Mouse (Mus musculus): ENCODE measurements around the gene Tap2. TPM values are rescaled to one million over a fixed set of nuclear protein-coding genes. Genes with fewer than 3 reads are reported as not detected.
A peak's percentile ranks its signal among the peaks of the same experiment; 100 is the strongest.

The Tap2 gene
- polyA plus RNA-seq, 1 experiment from 2014 or later, result 0.51 TPM

DNA sequence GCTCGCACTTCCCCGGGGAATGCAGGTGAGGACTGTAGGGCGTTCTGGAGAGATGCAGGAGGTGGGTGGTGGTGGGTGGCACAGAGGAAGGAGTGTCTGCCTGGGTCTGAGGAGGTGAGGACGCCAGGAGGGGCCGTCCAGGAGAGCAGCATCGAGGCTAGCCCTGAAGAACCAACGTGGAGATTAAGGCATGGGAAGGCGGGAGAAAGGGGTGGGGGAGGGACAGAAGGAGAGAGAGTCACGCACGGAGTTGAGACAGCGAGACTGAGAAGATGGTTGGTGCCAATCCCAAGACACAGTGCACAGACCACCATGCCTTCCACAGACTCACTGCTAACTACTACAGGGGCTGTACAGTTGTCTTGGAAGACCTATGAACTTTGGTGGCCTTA, 4.8 kb upstream of the Tap2 start:
- no peak for DNase-seq (ENCODE audit: low spot score)
- peaks cover 14% of the 10 kb centered on the region for H3K4me1 ChIP-seq
- WGBS, result 7% methylated on average over 11 of the region's 11 CpGs

DNA sequence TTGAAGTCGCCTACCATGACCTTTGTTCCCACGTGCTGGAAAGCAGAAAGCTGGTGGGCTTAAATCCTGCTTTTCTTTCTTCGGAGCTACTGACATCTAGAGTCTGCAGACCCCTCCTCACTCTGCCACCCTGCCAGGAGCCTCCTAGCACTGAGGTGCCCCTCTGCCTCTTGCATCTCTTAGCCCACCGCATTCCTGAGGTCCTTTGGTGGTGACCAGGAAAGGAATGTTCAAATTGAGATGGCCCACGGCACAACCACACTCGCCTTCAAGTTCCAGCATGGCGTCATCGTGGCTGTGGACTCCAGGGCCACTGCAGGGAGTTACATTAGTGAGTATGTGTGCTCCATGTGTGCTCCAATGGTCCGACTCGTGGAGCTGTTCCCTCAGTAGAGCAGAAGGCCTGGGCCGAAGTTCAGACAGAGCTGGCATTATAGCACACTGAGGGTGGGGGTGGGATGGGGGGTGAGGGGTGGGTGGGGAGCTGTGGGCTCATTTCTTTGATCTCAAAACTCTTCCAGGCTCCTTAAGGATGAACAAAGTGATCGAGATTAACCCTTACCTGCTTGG, 4.2 kb upstream of the Tap2 start:
- no peaks in the 10 kb centered on the region for H3K36me3 ChIP-seq
- H3K27ac ChIP-seq, result no peak overlapping the region
- WGBS, result 68% methylated on average over 12 of the region's 12 CpGs
- H3K4me3 ChIP-seq, result no peak overlapping the region
- H3K4me1 ChIP-seq, result peaks cover 14% of the 10 kb centered on the region
- no peaks in the 10 kb centered on the region for H3K9me3 ChIP-seq
- DNase-seq (ENCODE audit: low spot score), result peak; percentile 61
- H3K27me3 ChIP-seq (ENCODE audit: insufficient read depth, poor library complexity, severe bottlenecking), result peaks cover 92% of the 10 kb centered on the region

More for the DNA sequence above, 4.8 kb upstream of the Tap2 start:
- Histone ChIP-seq H3K4me3 (peak overlapping the region; percentile 50), H3K27me3 (ENCODE audit: insufficient read depth, poor library complexity, severe bottlenecking) (peaks cover 93% of the 10 kb centered on the region), H3K9me3 (no peaks in the 10 kb centered on the region), H3K27ac (0 out of 2 replicates have a peak overlapping the region, but pooled peaks have one; percentile 32), H3K36me3 (no peaks in the 10 kb centered on the region)

GRCm38 (mm10) chr17:34200047-34200446, 3.3 kb upstream of the Tap2 start:
- Histone ChIP-seq H3K36me3 (no peaks in the 10 kb centered on the region), H3K9me3 (no peaks in the 10 kb centered on the region), H3K4me1 (peaks cover 21% of the 10 kb centered on the region), H3K27me3 (ENCODE audit: insufficient read depth, poor library complexity, severe bottlenecking) (peaks cover 92% of the 10 kb centered on the region), H3K27ac (no peak overlapping the region), H3K4me3 (no peak overlapping the region)
- 77% methylated on average over 10 of the region's 10 CpGs for WGBS
- peak; percentile 64 for DNase-seq (ENCODE audit: low spot score)

DNA sequence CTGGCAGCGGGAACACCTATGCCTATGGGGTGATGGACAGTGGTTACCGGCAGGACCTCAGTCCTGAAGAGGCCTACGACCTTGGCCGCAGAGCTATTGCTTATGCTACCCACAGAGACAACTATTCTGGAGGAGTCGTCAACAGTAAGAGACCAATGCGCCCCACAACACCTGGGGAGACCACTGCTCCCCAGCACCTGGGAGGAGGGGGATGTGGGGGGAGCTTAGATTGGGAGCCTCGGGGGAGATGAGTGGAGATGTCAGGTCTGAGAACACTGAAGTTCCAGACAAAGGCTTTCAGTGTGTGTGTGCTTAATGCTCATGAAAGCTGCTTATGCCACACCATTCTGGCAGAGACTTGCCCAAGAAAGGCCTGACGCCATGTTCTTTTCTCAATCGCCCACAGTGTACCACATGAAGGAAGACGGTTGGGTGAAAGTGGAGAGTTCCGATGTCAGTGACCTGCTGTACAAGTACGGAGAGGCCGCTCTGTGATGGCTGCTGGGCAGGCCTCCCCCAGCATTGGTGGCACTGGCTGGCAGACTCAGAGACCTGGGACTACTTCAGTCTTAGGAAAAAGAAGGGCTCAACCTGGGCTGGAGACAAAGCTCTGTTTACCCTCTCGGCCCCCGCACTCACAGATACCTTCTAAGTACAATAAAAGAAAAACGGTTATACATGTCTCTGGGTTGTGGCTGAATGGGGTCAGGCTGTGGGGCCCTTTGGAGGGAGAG, 2.4 kb upstream of the Tap2 start:
- Histone ChIP-seq H3K4me3 (no peak overlapping the region), H3K27me3 (ENCODE audit: insufficient read depth, poor library complexity, severe bottlenecking) (peaks cover 92% of the 10 kb centered on the region), H3K27ac (no peak overlapping the region), H3K36me3 (no peaks in the 10 kb centered on the region), H3K4me1 (peaks cover 28% of the 10 kb centered on the region), H3K9me3 (no peaks in the 10 kb centered on the region)
- WGBS, result 83% methylated on average over 16 of the region's 16 CpGs
- DNase-seq (ENCODE audit: low spot score), result no peak

GRCm38 (mm10) chr17:34201506-34202055, 1.7 kb upstream of the Tap2 start:
- Histone ChIP-seq H3K9me3 (no peaks in the 10 kb centered on the region), H3K4me3 (no peak overlapping the region), H3K36me3 (no peaks in the 10 kb centered on the region), H3K4me1 (peaks cover 28% of the 10 kb centered on the region), H3K27ac (no peak overlapping the region), H3K27me3 (ENCODE audit: insufficient read depth, poor library complexity, severe bottlenecking) (peaks cover 92% of the 10 kb centered on the region)
- WGBS, result 62% methylated on average over 7 of the region's 7 CpGs
- DNase-seq (ENCODE audit: low spot score), result no peak

GRCm38 (mm10) chr17:34202760-34203442, 426 bp upstream of the Tap2 start:
- H3K9me3 ChIP-seq, result no peaks in the 10 kb centered on the region
- 78% methylated on average over 4 of the region's 4 CpGs for WGBS
- peaks cover 20% of the 10 kb centered on the region for H3K4me1 ChIP-seq
- no peak overlapping the region for H3K4me3 ChIP-seq
- H3K36me3 ChIP-seq, result no peaks in the 10 kb centered on the region
- H3K27ac ChIP-seq, result no peak overlapping the region
- peaks cover 88% of the 10 kb centered on the region for H3K27me3 ChIP-seq (ENCODE audit: insufficient read depth, poor library complexity, severe bottlenecking)
- no peak for DNase-seq (ENCODE audit: low spot score)

- Histone ChIP-seq H3K4me1 (peaks cover 13% of the 10 kb centered on the region), H3K36me3 (no peaks in the 10 kb centered on the region), H3K9me3 (no peaks in the 10 kb centered on the region), H3K4me3 (peak overlapping the region; percentile 85), H3K27me3 (ENCODE audit: insufficient read depth, poor library complexity, severe bottlenecking) (peaks cover 88% of the 10 kb centered on the region), H3K27ac (peak overlapping the region; percentile 69; the same call in 1 of the 2 replicates)
- peak; percentile 89 for DNase-seq (ENCODE audit: low spot score)
- 1% methylated on average over 44 of the region's 44 CpGs for WGBS
These were observed 1.1 kb downstream of the Tap2 start for GRCm38 (mm10) chr17:34204303-34205010.

- Histone ChIP-seq H3K27me3 (ENCODE audit: insufficient read depth, poor library complexity, severe bottlenecking) (peaks cover 86% of the 10 kb centered on the region), H3K36me3 (no peaks in the 10 kb centered on the region), H3K4me1 (peaks cover 13% of the 10 kb centered on the region), H3K4me3 (peak overlapping the region; percentile 85), H3K27ac (peak overlapping the region; percentile 69; the same call in 1 of the 2 replicates), H3K9me3 (no peaks in the 10 kb centered on the region)
- DNase-seq (ENCODE audit: low spot score), result no peak
- WGBS, result 9% methylated on average over 18 of the region's 18 CpGs
These were observed 1.9 kb downstream of the Tap2 start for GRCm38 (mm10) chr17:34205021-34205745.

- Histone ChIP-seq H3K27me3 (ENCODE audit: insufficient read depth, poor library complexity, severe bottlenecking) (peaks cover 86% of the 10 kb centered on the region), H3K4me1 (peaks cover 13% of the 10 kb centered on the region), H3K27ac (no peak overlapping the region), H3K9me3 (no peaks in the 10 kb centered on the region), H3K36me3 (no peaks in the 10 kb centered on the region), H3K4me3 (peak overlapping the region; percentile 85; the same call in 1 of the 2 replicates)
- DNase-seq (ENCODE audit: low spot score), result no peak
- 17% methylated on average over 9 of the region's 9 CpGs for WGBS
These were observed 2.4 kb downstream of the Tap2 start for GRCm38 (mm10) chr17:34205746-34206176.

DNA sequence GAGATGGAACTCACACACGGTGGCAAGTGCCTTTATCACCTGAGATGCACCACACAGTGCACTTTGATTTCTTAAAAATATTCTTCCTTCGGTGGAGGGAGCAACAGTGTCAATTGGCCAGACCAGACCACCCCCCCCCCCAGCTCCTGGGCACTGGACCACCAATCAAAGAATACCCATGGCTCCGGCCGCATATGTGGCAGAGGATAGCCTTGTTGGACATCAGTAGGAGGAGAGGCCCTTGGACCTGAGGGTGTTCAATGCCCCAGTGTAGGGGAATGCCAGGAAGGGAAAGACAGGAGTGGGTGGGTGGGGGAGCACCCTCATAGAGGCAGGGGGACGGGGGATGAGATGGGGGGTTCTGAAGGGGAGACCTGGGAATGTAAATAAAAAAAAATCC, 3.4 kb downstream of the Tap2 start:
- H3K9me3 ChIP-seq, result no peaks in the 10 kb centered on the region
- no peak for DNase-seq (ENCODE audit: low spot score)
- H3K4me3 ChIP-seq, result no peak overlapping the region
- H3K4me1 ChIP-seq, result peaks cover 15% of the 10 kb centered on the region
- no peak overlapping the region for H3K27ac ChIP-seq
- WGBS, result 84% methylated on average over 5 of the region's 5 CpGs
- H3K27me3 ChIP-seq (ENCODE audit: insufficient read depth, poor library complexity, severe bottlenecking), result peaks cover 86% of the 10 kb centered on the region
- no peaks in the 10 kb centered on the region for H3K36me3 ChIP-seq

GRCm38 (mm10) chr17:34207456-34207855, 4.1 kb downstream of the Tap2 start:
- H3K4me3 ChIP-seq, result no peak overlapping the region
- no peak overlapping the region for H3K27ac ChIP-seq
- peaks cover 19% of the 10 kb centered on the region for H3K4me1 ChIP-seq
- 53% methylated on average over 3 of the region's 3 CpGs for WGBS
- H3K9me3 ChIP-seq, result no peaks in the 10 kb centered on the region
- peaks cover 91% of the 10 kb centered on the region for H3K27me3 ChIP-seq (ENCODE audit: insufficient read depth, poor library complexity, severe bottlenecking)
- DNase-seq (ENCODE audit: low spot score), result no peak
- H3K36me3 ChIP-seq, result no peaks in the 10 kb centered on the region

GRCm38 (mm10) chr17:34207866-34208265, 4.5 kb downstream of the Tap2 start:
- Histone ChIP-seq H3K36me3 (no peaks in the 10 kb centered on the region), H3K4me1 (peaks cover 19% of the 10 kb centered on the region), H3K4me3 (no peak overlapping the region), H3K27ac (no peak overlapping the region), H3K27me3 (ENCODE audit: insufficient read depth, poor library complexity, severe bottlenecking) (peaks cover 91% of the 10 kb centered on the region), H3K9me3 (no peaks in the 10 kb centered on the region)
- no peak for DNase-seq (ENCODE audit: low spot score)
- WGBS, result 95% methylated on average over 9 of the region's 9 CpGs

Data from heart, embryonic 10.5 days (tissue).